Mouse (Mus musculus) brain, embryonic 18.5 days (tissue): ENCODE data around the gene Pprc1.

Experiments used
- DNase-seq: peaks from one replicate; pipeline ENCODE4 v3.0.0-alpha.2; 2012; ENCODE audit warnings: low read depth, low spot score

The Pprc1 gene

DNA sequence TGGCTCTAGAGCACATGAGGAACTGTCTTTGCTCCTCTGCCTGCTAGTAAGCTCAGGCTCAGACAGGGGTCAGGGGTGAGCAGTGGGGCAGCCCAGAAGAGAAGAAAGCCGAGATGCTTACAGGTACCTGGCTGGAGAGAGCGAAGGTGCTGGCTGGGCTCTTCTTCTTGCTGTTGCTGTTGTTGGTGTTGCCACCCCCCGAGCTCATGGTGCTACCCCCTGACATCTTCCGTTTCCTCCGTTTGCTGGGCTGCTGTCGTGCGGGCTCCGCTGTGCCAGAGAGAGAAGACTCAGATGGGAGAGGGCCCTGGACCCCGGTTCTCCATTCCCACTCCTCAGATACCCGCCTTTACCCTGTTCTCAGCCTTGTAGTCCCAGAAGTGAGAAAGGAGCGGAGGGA lies 10.8 kb upstream of the Pprc1 start:
- no peak for DNase-seq

DNA sequence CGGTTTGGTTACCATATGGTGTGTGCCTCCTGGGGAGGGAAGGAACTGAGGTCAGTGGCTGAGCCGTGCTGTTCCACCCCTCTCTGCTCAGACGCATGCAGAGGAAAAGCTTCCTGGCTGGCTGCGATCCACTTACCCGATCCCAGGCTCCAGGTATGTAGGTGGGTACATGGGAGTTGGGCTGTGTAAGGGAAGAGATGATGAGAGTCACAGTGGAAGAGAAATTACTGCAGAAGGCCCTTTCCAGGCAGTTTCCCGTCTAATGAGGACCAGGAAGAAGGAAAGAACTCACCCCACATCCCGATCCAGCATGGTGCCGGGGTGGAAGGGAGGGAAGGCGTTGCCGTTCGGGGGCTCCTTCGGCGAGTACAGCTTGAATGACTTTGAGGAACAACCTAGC lies 8.7 kb upstream of the Pprc1 start:
- DNase-seq, result no peak

- DNase-seq, result no peak
These were observed 8.0 kb upstream of the Pprc1 start for GRCm38 (mm10) chr19:46036477-46037242.

GRCm38 (mm10) chr19:46037243-46037924 lies 7.3 kb upstream of the Pprc1 start:
- DNase-seq, result no peak

- DNase-seq, result no peak
These were observed 6.5 kb upstream of the Pprc1 start for GRCm38 (mm10) chr19:46037925-46038850.

DNA sequence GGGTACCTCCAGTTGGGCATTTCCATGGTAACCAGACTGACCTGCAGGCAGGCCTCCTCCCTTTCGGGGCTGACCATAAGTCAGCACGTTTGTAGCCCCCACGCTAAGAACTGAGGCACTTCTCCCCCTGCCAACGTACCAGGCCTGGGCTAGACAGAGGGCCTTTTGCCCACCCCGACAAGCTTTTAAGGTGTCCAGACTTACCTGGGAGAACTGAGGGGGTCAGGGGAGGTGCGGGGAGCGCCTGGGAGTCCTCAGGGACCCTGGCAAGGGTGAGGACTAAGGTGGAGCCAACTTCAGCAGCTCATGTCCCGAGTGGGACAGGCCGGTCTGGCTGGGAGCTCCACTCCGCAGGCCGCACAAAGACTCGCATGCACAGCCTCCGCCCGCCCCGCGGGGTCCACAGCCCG lies 5.8 kb upstream of the Pprc1 start:
- DNase-seq, result no peak

- peak; percentile 87 for DNase-seq
These were observed 5.2 kb upstream of the Pprc1 start for GRCm38 (mm10) chr19:46039478-46039877.

GRCm38 (mm10) chr19:46040149-46040902 lies 4.4 kb upstream of the Pprc1 start:
- DNase-seq, result no peak

DNA sequence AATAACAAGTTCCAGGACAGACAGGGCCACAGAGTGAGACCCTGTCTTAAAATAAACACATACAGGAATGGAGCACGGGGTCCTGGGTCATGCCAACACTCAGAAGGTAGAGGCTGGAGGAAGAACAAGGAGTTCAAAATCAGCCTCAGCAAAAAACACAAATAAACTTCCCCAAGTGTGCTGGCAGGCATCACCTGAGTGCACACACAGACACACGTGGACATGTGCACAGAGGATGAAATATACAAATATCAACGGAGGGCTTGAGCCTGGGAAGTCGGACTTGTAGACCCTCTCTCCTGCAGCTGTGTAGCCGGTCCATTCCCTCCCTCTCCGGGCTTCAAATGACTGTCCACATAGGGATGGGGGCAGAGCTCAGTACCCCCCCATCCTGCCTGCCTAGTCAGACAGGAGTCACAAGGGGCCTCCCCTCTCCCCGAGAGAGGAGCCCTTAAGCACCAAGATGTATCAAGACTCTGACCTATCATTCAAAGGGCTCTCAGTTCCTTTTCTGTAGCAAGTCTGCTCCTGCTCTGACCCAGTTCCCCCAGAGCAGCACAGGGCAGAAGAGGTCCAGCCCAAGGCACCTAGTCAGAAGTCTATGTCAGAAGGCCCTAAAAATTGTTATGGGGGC lies 3.3 kb upstream of the Pprc1 start:
- DNase-seq, result no peak

GRCm38 (mm10) chr19:46041933-46042475 lies 2.7 kb upstream of the Pprc1 start:
- no peak for DNase-seq

DNA sequence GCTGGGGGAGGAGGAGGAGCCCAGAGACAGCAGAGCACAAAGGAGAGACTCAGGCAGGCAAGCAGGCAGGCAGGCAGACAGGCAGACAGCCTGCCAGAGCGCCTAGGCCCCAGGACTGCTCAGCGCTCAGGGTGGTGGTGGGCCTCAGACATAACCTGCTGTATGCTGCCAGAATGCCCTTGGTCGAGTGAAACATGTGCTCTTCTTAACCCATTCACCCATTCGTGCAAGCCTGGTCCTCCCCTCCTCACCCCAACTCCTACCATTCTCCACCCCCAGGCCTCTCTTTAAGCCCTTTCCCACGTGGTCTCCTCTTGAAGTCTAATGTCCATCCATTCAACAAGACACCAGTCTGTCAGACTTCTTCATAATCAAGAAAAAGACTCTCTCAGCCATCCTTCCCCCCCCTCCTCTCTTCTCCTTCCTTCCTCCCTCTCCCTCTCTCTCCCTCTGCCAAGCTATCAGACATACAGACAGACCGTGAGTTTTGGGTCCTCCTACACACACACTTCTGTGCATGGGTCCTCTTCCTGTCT lies 2.1 kb upstream of the Pprc1 start:
- no peak for DNase-seq

DNA sequence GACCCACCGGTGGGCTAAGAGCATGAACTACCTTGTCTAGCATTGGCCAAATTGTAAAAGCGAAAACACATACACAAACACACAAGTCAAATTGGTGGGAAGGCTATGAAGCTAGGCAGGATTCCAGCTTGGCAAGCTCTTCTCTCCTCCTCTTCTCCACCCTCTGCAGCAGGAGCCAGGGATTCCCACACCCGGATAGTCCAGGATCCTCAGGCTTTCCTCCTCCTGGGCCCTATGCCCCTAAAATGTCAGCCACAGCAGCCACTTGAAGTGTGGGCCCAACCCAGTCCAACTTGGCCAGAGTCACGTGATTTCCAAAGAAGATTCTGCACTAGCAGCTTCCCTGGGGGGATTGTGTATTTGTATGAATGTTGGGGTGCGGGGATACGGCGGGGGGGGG lies 1.3 kb upstream of the Pprc1 start:
- DNase-seq, result no peak

DNA sequence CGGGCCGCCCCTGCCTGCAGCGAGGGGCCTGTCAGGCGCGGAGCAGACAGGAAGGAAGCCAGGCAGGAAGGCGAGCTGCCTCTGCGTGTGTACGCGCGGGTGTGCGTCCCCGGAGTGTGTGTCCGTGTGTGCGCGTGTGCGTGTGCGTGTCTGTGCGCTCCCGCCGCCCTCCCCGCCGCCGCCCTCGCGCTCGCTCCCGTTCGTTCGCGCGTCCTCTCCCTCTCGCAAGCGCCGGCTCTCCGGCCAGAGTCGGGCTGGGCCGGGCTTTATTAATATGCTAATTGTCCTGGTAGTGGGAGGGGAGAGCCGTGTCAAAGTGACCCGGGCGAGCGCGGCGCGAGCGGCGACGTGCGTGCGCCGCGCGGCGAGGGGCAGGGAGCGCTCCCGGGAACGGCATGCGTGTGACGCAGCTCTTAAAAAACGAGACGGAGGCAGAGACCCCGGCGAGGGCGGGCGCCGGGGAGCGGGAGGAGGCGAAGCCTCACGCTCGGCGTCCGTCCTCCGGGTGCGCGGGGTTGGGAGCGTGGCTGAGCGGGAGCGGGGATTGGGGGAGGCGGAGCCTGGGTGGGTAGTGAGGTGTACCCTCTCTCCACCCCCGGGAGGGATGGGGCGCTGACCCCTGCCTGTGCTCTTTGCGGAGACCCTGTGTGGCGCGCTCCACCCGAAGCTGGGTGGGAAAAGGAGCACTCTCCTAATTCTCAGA lies 458 bp downstream of the Pprc1 start, which contains the start of gene Ldb1:
Gene Ldb1, minus strand, starts transcription at position 222 of the 703 bp plus-strand sequence.
- no peak for DNase-seq

DNA sequence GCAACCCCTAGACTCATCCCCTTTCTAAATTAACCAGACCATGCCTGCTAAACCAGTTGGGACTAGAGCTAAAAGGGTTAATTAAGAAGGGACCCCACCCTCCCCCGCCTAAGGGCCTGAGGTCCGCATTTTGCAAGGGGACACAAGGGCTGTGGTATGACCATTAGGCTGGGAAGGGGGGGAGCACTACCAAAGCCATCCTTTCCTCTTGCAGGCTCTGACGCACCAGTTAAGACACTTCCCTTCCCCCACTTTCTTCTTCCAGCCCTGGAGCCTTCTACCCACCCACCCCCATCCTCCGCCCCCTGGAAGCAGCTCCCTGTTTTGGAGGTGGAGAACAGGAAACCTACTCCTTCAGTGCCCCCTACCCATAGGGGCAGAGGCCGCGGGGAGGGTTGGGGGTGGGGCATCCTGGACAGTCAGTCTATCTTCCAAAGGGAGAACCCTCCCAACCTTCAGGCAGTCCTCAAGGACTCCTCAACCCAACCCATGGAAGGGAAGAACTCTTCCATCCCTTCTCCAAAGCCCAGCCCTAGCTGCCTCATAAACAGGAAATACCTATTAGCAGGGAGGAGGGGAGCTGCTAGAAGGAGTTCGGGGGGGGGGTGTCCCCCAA lies 1.1 kb downstream of the Pprc1 start:
- DNase-seq, result no peak

DNA sequence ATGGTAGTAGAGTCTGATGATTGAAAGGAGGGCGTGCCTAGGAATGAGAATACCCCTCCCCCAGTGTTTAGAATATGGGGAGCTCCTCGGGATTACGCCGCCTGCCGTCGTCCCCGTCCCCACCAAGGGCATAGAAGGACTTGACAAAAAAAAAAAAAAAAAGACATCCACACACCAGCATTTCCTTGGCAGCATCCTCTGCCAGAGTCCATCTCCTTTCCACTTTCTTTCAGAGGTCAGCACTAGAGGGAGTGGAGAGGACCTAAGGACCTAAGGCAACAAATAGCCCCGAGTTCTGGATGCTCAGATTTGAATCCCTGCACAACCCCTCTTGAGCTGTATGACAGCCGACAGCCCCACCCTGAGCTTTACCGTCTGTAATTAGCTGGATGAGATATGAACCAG lies 1.9 kb downstream of the Pprc1 start:
- DNase-seq, result no peak

GRCm38 (mm10) chr19:46047426-46047825 lies 2.7 kb downstream of the Pprc1 start:
- DNase-seq, result no peak

- no peak for DNase-seq
These were observed 4.4 kb downstream of the Pprc1 start for GRCm38 (mm10) chr19:46049129-46049528.

DNA sequence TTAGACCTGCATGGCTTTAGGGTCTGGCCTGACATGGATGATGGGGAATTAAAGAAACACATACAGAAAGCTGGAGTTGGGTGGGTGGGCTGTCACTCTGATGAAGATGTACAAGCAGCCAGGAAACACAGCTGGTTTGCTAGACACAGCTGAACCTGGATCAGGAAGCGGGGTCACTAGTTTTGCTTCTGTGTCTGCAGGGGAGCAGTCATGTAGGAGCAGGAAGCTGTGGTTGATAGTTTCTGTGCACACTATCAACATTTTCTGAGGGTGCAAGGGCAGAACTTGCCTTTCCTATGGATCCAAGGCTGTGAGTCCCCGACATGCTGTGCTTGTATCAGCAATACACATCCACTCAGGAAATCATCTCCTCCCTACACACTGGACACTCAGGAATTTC lies 5.8 kb downstream of the Pprc1 start:
- no peak for DNase-seq

GRCm38 (mm10) chr19:46055752-46056387 lies 11.2 kb downstream of the Pprc1 start:
- DNase-seq, result no peak
